ENCODE assay signal across 9 mouse cellular contexts in genomic region chr13:9882362-9883282, GRCm38 (mm10).
DNase-seq lines count a peak whose midpoint lies in the region; ATAC-seq and TF ChIP-seq lines count a peak whose summit lies in the region.
"Had no signal": no experiment of that assay in that cellular context is flagged by ENCODE, and none has a peak within 500 bp of the region (broad histone marks: within the 10 kb centered on the region; RNA-seq: fewer than 3 reads in every experiment).

No protein-coding gene starts in this region.

- CTCF ChIA-PET in Patski (lab: Charles Lee) = interaction anchor here (0.6 to 1.8 kb wide), 8 partner anchors 9 to 1029 kb away, joined by 3 to 9 read pairs (median 3); no protein-coding TSS in a partner anchor

- H3K9ac ChIP-seq in lung, embryonic 15.5 days = no peak overlapping the region

- TF ChIP-seq CTCF in Patski (IDR thresholded peaks at IDR 0.05) = peak; percentile 85

- 33% methylated on average over 15 of the region's 15 CpGs for WGBS in lung, embryonic 15.5 days

- POLR2A ChIA-PET in Patski (lab: Charles Lee) = no interaction called here

- H3K9me3 ChIP-seq in lung, embryonic 15.5 days = no peaks in the 10 kb centered on the region

- H3K4me3 ChIP-seq in lung, embryonic 15.5 days = no peak overlapping the region
- H3K4me3 ChIP-seq: myocyte had no signal

- H3K4me2 ChIP-seq in lung, embryonic 15.5 days = no peak overlapping the region

- peaks cover 15% of the 10 kb centered on the region for H3K4me1 ChIP-seq in lung, embryonic 15.5 days

- ATAC-seq in Patski = peak; percentile 88
- ATAC-seq in hematopoietic stem cell, adult 5-6 weeks (replicated peaks in 1 of 2; ENCODE audit: insufficient read depth in 1 of 2, low FRiP score in 2 of 2, low TSS enrichment in 1 of 2, low read depth in 1 of 2, poor library complexity in 2 of 2, severe bottlenecking in 2 of 2) = peak; percentile 85 to 91
- peak; percentile 88 for ATAC-seq in lung, embryonic 15.5 days (ENCODE audit: borderline replicate concordance, extremely low read depth, low FRiP score, low TSS enrichment)

- no peaks in the 10 kb centered on the region for H3K27me3 ChIP-seq in Patski
- H3K27me3 ChIP-seq in lung, embryonic 15.5 days = no peaks in the 10 kb centered on the region

- no peak overlapping the region for H3K27ac ChIP-seq in lung, embryonic 15.5 days

- DNase-seq in Patski (ENCODE audit: low read depth, low spot score) = peak; percentile 62
- DNase-seq in cerebellum, adult 8-10 months = peak; percentile 31
- DNase-seq in frontal cortex, adult 2 months (ENCODE audit: extremely low spot score in 1 of 2, low spot score in 1 of 2) = peak; percentile 67 to 87
- DNase-seq in layer of hippocampus, adult 18-20 months (ENCODE audit: low spot score in 2 of 2) = peak; percentile 61 to 87
- DNase-seq in ovary, postnatal 14 days (ENCODE audit: low spot score) = peak; percentile 57
- peak; percentile 29 to 60 for DNase-seq in urinary bladder, postnatal 36 days (ENCODE audit: low spot score in 2 of 2)

- no peaks in the 10 kb centered on the region for H3K36me3 ChIP-seq in lung, embryonic 15.5 days

- in situ Hi-C loops in Patski (cut with MboI; ENCODE audit: low pct_unique_long_range_greater_than_20kb) = loop anchor here (10.0 kb wide), 1 partner anchor 462 kb away; no protein-coding TSS in a partner anchor
